Mouse (Mus musculus) frontal cortex, adult (tissue): ENCODE data around the gene Tapbpl.

ENCODE experiments used
- ATAC-seq: cut with Nextera tagmentation; 2 replicates; pipeline ENCODE4 v1.9.2; 2017; ENCODE audit warnings: mild to moderate bottlenecking, moderate library complexity, mixed read lengths; ENCODE audit not compliant: low TSS enrichment

Tapbpl gene

DNA sequence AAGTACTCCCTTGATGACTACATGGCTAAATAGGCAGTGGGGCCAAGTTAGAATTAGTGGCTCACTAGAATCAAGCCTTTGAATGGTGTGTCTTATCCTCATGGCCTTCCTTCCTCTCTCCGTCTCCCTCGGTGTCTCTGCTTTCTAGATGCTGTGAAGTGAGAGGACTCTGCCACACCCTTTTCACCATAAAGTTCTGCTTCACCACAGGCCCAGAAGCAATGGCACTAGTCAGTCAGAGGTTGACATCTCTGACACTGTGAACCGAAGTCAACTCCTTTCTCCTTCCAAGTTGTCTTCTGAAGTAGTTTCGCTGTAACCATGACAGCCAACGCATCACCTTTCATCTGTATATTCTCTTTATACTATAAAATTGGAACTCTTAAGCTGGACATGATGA, 7.9 kb upstream of the Tapbpl start:
- ATAC-seq: no peak

- ATAC-seq: no peak
Observed at GRCm38 (mm10) chr6:125238396-125238795, 6.7 kb upstream of the Tapbpl start.

DNA sequence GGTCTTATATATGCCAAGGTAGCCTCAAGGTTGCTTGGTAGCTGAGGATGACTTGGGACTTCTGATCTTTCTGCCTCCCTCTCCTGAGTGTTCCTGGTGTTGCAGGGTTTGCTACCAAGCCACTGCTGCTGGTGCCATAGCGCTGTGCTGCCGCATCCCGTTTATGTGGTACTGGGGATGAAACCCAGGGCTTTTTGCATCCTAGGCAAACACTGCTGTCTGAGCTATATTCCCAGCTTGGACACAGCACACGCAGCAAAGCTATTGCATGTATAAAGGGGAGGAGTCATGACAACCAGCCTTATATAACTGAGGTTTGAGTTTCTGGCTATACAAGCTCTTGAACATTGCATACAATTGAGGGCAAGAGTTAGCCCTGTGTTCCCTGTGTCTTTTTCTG, 5.8 kb upstream of the Tapbpl start:
- ATAC-seq: peak; percentile 85

GRCm38 (mm10) chr6:125236782-125237181, 5.1 kb upstream of the Tapbpl start, which contains the start of gene Cd27:
Cd27 (minus strand) TSS chr6:125237010.
- no peak for ATAC-seq

DNA sequence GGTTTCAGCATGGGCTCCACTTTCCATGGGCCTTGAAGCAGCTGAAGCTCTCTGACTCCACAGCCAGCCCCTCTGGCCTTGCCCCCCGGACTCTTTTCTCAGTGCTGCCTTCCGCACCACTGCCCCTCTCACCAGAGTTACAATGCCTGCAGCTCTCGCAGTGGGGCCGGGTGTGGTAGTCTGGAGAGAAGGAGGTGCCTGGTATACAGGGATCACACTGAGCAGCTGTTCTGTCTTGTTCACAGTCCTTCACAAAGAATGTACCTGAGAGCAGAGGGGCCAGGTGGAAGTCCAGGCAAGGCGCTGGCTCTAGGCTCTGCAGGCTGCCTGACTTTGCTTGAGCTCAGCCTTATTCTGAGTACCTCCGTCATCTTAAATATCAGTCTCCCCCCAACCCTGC, 4.7 kb upstream of the Tapbpl start:
- ATAC-seq: no peak

DNA sequence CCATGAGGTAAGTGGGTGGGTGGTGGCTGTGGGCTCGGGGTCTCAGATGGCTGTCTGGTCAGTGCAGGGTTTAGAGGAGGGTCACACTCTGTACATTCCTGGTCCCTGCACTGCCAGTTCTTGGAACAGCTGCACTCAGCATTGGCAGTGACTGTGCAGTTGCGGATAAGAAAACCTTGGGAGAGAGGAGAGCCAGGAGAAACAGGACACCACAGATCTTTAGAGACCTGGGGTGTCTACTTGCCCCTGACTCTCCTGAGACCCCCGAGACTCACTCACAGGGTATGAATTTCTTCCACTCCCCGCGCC, 2.8 kb upstream of the Tapbpl start:
- ATAC-seq: no peak

GRCm38 (mm10) chr6:125233816-125234519, 2.3 kb upstream of the Tapbpl start:
- ATAC-seq: no peak

GRCm38 (mm10) chr6:125232516-125232915, 856 bp upstream of the Tapbpl start:
- ATAC-seq: no peak

DNA sequence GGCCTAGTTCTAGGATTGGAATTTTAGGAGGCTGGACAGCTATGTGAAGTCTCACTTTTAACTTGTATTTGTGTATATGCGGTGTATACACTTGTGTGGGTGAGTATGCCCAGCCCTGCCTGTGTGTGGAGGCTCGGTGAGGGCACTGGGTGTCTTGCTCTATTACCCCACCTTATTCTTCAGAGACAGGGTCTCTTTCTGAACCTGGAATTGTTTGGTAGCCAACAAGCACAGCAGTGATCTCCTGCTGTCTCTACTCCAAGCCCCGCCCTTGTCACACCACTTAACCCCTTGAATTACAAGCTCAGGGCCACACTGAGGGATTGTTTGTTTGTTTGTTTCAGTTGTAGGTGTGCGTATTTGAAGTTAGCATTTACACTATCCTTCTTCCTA, 381 bp upstream of the Tapbpl start:
- ATAC-seq: no peak

- no peak for ATAC-seq
Observed at GRCm38 (mm10) chr6:125230571-125230970, 1.1 kb downstream of the Tapbpl start.

- ATAC-seq: peak; percentile 75
Observed at GRCm38 (mm10) chr6:125225518-125226115, 6.0 kb downstream of the Tapbpl start.

GRCm38 (mm10) chr6:125222577-125222976, 9.1 kb downstream of the Tapbpl start:
- no peak for ATAC-seq

GRCm38 (mm10) chr6:125222146-125222545, 9.5 kb downstream of the Tapbpl start:
- no peak for ATAC-seq

- no peak for ATAC-seq
Observed at GRCm38 (mm10) chr6:125221115-125221745, 10.4 kb downstream of the Tapbpl start.

DNA sequence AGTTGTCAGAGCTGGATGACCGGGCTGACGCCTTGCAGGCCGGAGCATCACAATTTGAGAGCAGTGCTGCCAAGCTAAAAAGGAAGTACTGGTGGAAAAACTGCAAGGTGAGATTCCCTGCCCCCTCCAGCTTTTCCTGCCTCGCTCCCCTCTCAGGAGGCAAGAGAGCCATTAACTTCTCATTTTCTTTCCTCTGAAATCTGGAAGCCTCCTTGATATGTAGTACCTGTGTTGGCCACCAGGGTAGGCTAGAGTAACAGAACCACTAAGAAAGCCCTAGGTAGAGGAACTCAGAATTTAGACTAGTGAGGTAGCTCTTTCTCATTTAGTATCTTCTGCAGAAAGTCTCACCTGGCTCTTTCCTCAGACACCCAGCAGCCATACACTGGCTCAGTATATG, 12.7 kb downstream of the Tapbpl start:
- ATAC-seq: no peak

GRCm38 (mm10) chr6:125217899-125218298, 13.8 kb downstream of the Tapbpl start:
- ATAC-seq: no peak

GRCm38 (mm10) chr6:125216898-125217297, 14.8 kb downstream of the Tapbpl start:
- no peak for ATAC-seq

GRCm38 (mm10) chr6:125215148-125215954, 16.3 kb downstream of the Tapbpl start, which contains the start of gene Vamp1:
Vamp1 (plus strand) TSS chr6:125215551.
- peak; percentile 89 for ATAC-seq

- ATAC-seq: no peak
Observed at GRCm38 (mm10) chr6:125213715-125214114, 17.9 kb downstream of the Tapbpl start.

- no peak for ATAC-seq
Observed at GRCm38 (mm10) chr6:125213129-125213528, 18.5 kb downstream of the Tapbpl start.

DNA sequence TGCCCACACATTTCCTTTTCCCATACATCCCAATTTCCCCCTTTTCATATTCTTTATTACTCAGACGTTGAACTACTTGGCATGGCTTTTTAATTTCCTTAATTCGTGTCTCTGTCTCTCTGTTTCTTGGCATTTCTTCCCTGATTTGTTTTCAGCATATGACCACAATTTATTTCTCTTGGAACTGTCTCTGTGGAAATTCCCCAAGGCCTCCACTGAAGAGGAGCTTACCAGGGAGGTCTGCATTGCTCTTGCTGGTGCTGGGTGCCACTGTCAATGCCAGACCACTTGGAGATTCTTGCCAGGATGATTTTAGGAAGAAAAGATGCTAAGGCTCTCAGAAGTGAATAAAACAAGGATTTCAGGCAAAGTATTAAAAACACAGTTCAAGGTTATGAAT, 19.0 kb downstream of the Tapbpl start:
- no peak for ATAC-seq

- ATAC-seq: no peak
Observed at GRCm38 (mm10) chr6:125210436-125210835, 21.2 kb downstream of the Tapbpl start.
